Mouse (Mus musculus) heart, postnatal 0 days (tissue): Measurements from ENCODE around the gene Reg3g. TPM values are rescaled to one million over a fixed set of nuclear protein-coding genes. Genes with fewer than 3 reads are reported as not detected.
"Not testable (repeated sequence)": the region's sequence is repeated elsewhere in the genome, so short reads cannot be mapped to it uniquely, and the experiment has no call there.

Experiments
- ATAC-seq: fragments of 200-750 bp; cut with Nextera tagmentation; 2 replicates; pipeline ENCODE4 v1.8.0; 2017; ENCODE audit warnings: low read depth, moderate number of reproducible peaks, moderate library complexity; ENCODE audit not compliant: insufficient read depth
- DNase-seq: peaks from one replicate; pipeline ENCODE4 v3.0.0-alpha.2; 2016; ENCODE audit warnings: low spot score
- H3K27ac ChIP-seq: fragments of 300-500 bp; sonication (generic); 2 replicates; pipeline ENCODE4 v1.5.1; 2014; ENCODE audit warnings: low read depth, mild to moderate bottlenecking
- H3K27me3 ChIP-seq: fragments of 300-500 bp; sonication (generic); 2 replicates; pipeline ENCODE4 v1.6.1; 2014; ENCODE audit warnings: low read length, mixed read lengths; ENCODE audit not compliant: control insufficient read depth, insufficient read depth
- H3K36me3 ChIP-seq: fragments of 300-500 bp; sonication (generic); replicated peaks from 2 replicates; pipeline ENCODE4 v1.6.1; 2014; ENCODE audit warnings: low read length, mixed read lengths; ENCODE audit not compliant: control insufficient read depth, insufficient read depth
- H3K4me1 ChIP-seq: fragments of 300-500 bp; sonication (generic); 2 replicates; pipeline ENCODE4 v1.6.1; 2014; ENCODE audit warnings: antibody characterized with exemption; ENCODE audit not compliant: control insufficient read depth, insufficient read depth
- H3K4me2 ChIP-seq: fragments of 300-500 bp; sonication (generic); 2 replicates; pipeline ENCODE4 v1.6.1; 2014; ENCODE audit warnings: low read depth, mild to moderate bottlenecking, low read length, moderate library complexity
- H3K4me3 ChIP-seq: fragments of 300-500 bp; sonication (generic); 2 replicates; pipeline ENCODE4 v1.5.1; 2014; ENCODE audit warnings: low read depth, low read length
- H3K9ac ChIP-seq: fragments of 300-500 bp; sonication (generic); replicated peaks from 2 replicates; pipeline ENCODE4 v1.6.1; 2014; ENCODE audit warnings: low read depth, low read length, mixed read lengths
- H3K9me3 ChIP-seq: fragments of 300-500 bp; sonication (generic); replicated peaks from 2 replicates; pipeline ENCODE4 v1.6.1; 2016; ENCODE audit warnings: low read length; ENCODE audit not compliant: control insufficient read depth
- CTCF ChIP-seq: IDR thresholded peaks from 2 replicates; pipeline ENCODE4 v1.5.1; 2016; ENCODE audit warnings: antibody characterized with exemption, control low read depth, low read depth
- EP300 ChIP-seq: IDR thresholded peaks from 2 replicates; pipeline ENCODE4 v1.6.1; 2016; ENCODE audit warnings: antibody characterized with exemption, low read depth
- WGBS: fragments of 180-500 bp; shearing (Covaris S2); extraction: QIAGEN DNeasy Blood & Tissue Kit; methylation state at CpG from one replicate; pipeline ENCODE4 v1.1.7; 2014; 5-methylcytosine and 5-hydroxymethylcytosine counted together
- polyA plus RNA-seq: library from polyadenylated mRNA; unstranded; fragments of >200 nt; fragmentation: Nextera tagmentation; extraction: Ambion mirVana; gene quantifications from 2 replicates; pipeline ENCODE4 v1.2.1, GENCODE M21; 2015
- total RNA-seq: library from RNA; depleted of rRNA; stranded (reverse); fragments of >200 nt; gene quantifications from 2 replicates; pipeline ENCODE4 v1.2.3, GENCODE M21; 2014; ENCODE audit warnings: low replicate concordance; rRNA removed

Gene Reg3g
- total and polyA plus RNA-seq, 2 experiments from 2014 or later = 0.26 to 7.1 TPM

- H3K27ac ChIP-seq = no peak overlapping the region
- no peaks in the 10 kb centered on the region for H3K4me1 ChIP-seq
- no peak for TF ChIP-seq EP300
- H3K9ac ChIP-seq = no peak overlapping the region
- no peaks in the 10 kb centered on the region for H3K36me3 ChIP-seq
- H3K4me3 ChIP-seq = no peak overlapping the region
- H3K9me3 ChIP-seq = no peaks in the 10 kb centered on the region
- no peaks in the 10 kb centered on the region for H3K27me3 ChIP-seq
- ATAC-seq = no peak
- H3K4me2 ChIP-seq = no peak overlapping the region
- no peak for DNase-seq
These were observed 20.3 kb downstream of the Reg3g start for GRCm38 (mm10) chr6:78448409-78448808.

- Histone ChIP-seq H3K9me3 (no peaks in the 10 kb centered on the region), H3K4me1 (no peaks in the 10 kb centered on the region), H3K27me3 (no peaks in the 10 kb centered on the region), H3K36me3 (no peaks in the 10 kb centered on the region), H3K4me2 (no peak overlapping the region), H3K27ac (no peak overlapping the region), H3K9ac (no peak overlapping the region), H3K4me3 (no peak overlapping the region)
- ATAC-seq (no peak), DNase-seq (no peak)
- TF ChIP-seq EP300 (no peak), CTCF (no peak)
- 46% methylated on average over 1 of the region's 1 CpGs for WGBS
These were observed 21.5 kb downstream of the Reg3g start for GRCm38 (mm10) chr6:78447202-78447601.

- no peak overlapping the region for H3K4me2 ChIP-seq
- ATAC-seq (no peak), DNase-seq (no peak)
- no peaks in the 10 kb centered on the region for H3K27me3 ChIP-seq
- 59% methylated on average over 3 of the region's 3 CpGs for WGBS
- no peak overlapping the region for H3K27ac ChIP-seq
- no peak overlapping the region for H3K4me3 ChIP-seq
- H3K9me3 ChIP-seq = 0 out of 2 replicates have a peak, but pooled peaks cover 3% of the 10 kb centered on the region
- no peaks in the 10 kb centered on the region for H3K36me3 ChIP-seq
- TF ChIP-seq CTCF (no peak), EP300 (no peak)
- H3K9ac ChIP-seq = no peak overlapping the region
- no peaks in the 10 kb centered on the region for H3K4me1 ChIP-seq
These were observed 43.2 kb downstream of the Reg3g start for GRCm38 (mm10) chr6:78425497-78425896.

- not testable (repeated sequence) for H3K9me3 ChIP-seq, H3K27ac ChIP-seq, ATAC-seq, H3K9ac ChIP-seq, H3K4me2 ChIP-seq, H3K27me3 ChIP-seq, H3K36me3 ChIP-seq, H3K4me3 ChIP-seq, H3K4me1 ChIP-seq, DNase-seq
These were observed 46.3 kb downstream of the Reg3g start, which contains the start of gene Reg1 for GRCm38 (mm10) chr6:78422411-78422810. TSS of gene Reg1 (plus strand) at chr6:78422711.

Other genes with a start within 250 kb of the Reg3g start
- gene Reg3b, start 98.2 kb downstream of the Reg3g start, total RNA-seq = not detected in 2 replicates
- gene Reg3b, start 98.2 kb downstream of the Reg3g start, polyA plus RNA-seq = 0.21 TPM in 1 of 2 replicates, not detected in the other
- gene Reg3d, start 90.0 kb downstream of the Reg3g start, total RNA-seq = not detected in 2 replicates
- not detected in 2 replicates for gene Reg3d, start 90.0 kb downstream of the Reg3g start, polyA plus RNA-seq
- gene Reg3a, start 88.2 kb downstream of the Reg3g start, total RNA-seq = not detected in 2 replicates
- not detected in 2 replicates for gene Reg3a, start 88.2 kb downstream of the Reg3g start, polyA plus RNA-seq
- not detected in 2 replicates for gene Reg2, start 73.2 kb downstream of the Reg3g start, total RNA-seq
- gene Reg2, start 73.2 kb downstream of the Reg3g start, polyA plus RNA-seq = not detected in 2 replicates
- gene Reg1, start 46.2 kb downstream of the Reg3g start, total RNA-seq = not detected in 2 replicates
- not detected in 2 replicates for gene Reg1, start 46.2 kb downstream of the Reg3g start, polyA plus RNA-seq